Mouse (Mus musculus) common myeloid progenitor, adult 5-6 weeks (primary cell): ENCODE data around the gene Olfr1226. TPM values are rescaled to one million over a fixed set of nuclear protein-coding genes. Genes with fewer than 3 reads are reported as not detected.
"Not testable (repeated sequence)": the region's sequence is repeated elsewhere in the genome, so short reads cannot be mapped to it uniquely, and the experiment has no call there.

Source experiments
- ATAC-seq: replicated peaks from 2 replicates; pipeline ENCODE4 v1.8.0; 2016; ENCODE audit warnings: low read depth, mild to moderate bottlenecking, moderate TSS enrichment, inconsistent platforms; ENCODE audit not compliant: poor library complexity, severe bottlenecking
- total RNA-seq: library from RNA; stranded (forward); fragments of 200-1000, 187-1606 nt; gene quantifications from 2 replicates; pipeline ENCODE4 v1.2.3, GENCODE M21; 2017

Olfr1226 gene
- not detected in 2 replicates for total RNA-seq

- no peak for ATAC-seq
Observed at GRCm38 (mm10) chr2:89199948-89200347, at the start of gene Olfr1226. Olfr1226 (minus strand) TSS chr2:89200048.

- ATAC-seq = peak; percentile 42; the same call in 1 of the 2 replicates
Observed at GRCm38 (mm10) chr2:89196325-89196982, 3.4 kb downstream of the Olfr1226 start.

GRCm38 (mm10) chr2:89174569-89174968, 25.3 kb downstream of the Olfr1226 start, which contains the start of gene Olfr1225:
Olfr1225 (minus strand) TSS chr2:89174669.
- no peak for ATAC-seq

- ATAC-seq = not testable (repeated sequence)
Observed at GRCm38 (mm10) chr2:89164711-89165110, 35.1 kb downstream of the Olfr1226 start.

- ATAC-seq = not testable (repeated sequence)
Observed at GRCm38 (mm10) chr2:89163991-89164390, 35.9 kb downstream of the Olfr1226 start, which contains the start of gene Olfr1224-ps1. Olfr1224-ps1 (minus strand) TSS chr2:89164091.

GRCm38 (mm10) chr2:89151460-89151859, 48.4 kb downstream of the Olfr1226 start, which contains the start of gene Olfr1223:
Olfr1223 (minus strand) TSS chr2:89151560.
- no peak for ATAC-seq

Other genes with a start within 250 kb of the Olfr1226 start
- gene Olfr1212, start 246.1 kb downstream of the Olfr1226 start, total RNA-seq = not detected in 2 replicates
- gene Gm13762, start 219.8 kb downstream of the Olfr1226 start, total RNA-seq = not detected in 2 replicates
- not detected in 2 replicates for gene Olfr1214, start 207.4 kb downstream of the Olfr1226 start, total RNA-seq
- not detected in 2 replicates for gene Olfr1215, start 193.1 kb downstream of the Olfr1226 start, total RNA-seq
- not detected in 2 replicates for gene Olfr1216, start 181.7 kb downstream of the Olfr1226 start, total RNA-seq
- gene Olfr1217, start 168.0 kb downstream of the Olfr1226 start, total RNA-seq = not detected in 2 replicates
- gene Olfr1218, start 138.9 kb downstream of the Olfr1226 start, total RNA-seq = not detected in 2 replicates
- gene Olfr1219, start 116.5 kb downstream of the Olfr1226 start, total RNA-seq = not detected in 2 replicates
- gene Olfr1220, start 93.2 kb downstream of the Olfr1226 start, total RNA-seq = not detected in 2 replicates
- gene Olfr1221, start 82.8 kb downstream of the Olfr1226 start, total RNA-seq = not detected in 2 replicates
- not detected in 2 replicates for gene Olfr1222, start 67.0 kb downstream of the Olfr1226 start, total RNA-seq
- not detected in 2 replicates for gene Olfr1223, start 48.5 kb downstream of the Olfr1226 start, total RNA-seq
- gene Olfr1224-ps1, start 36.0 kb downstream of the Olfr1226 start, total RNA-seq = not detected in 2 replicates
- gene Olfr1225, start 25.4 kb downstream of the Olfr1226 start, total RNA-seq = not detected in 2 replicates
- gene Olfr1228, start 54.0 kb upstream of the Olfr1226 start, total RNA-seq = not detected in 2 replicates
- gene Olfr1229, start 88.0 kb upstream of the Olfr1226 start, total RNA-seq = not detected in 2 replicates
- not detected in 2 replicates for gene Olfr1230, start 97.2 kb upstream of the Olfr1226 start, total RNA-seq
- not detected in 2 replicates for gene Olfr1231, start 107.0 kb upstream of the Olfr1226 start, total RNA-seq
- gene Olfr1232, start 129.6 kb upstream of the Olfr1226 start, total RNA-seq = not detected in 2 replicates
- gene Olfr1233, start 142.3 kb upstream of the Olfr1226 start, total RNA-seq = not detected in 2 replicates
- not detected in 2 replicates for gene Olfr1234, start 164.8 kb upstream of the Olfr1226 start, total RNA-seq
- not detected in 2 replicates for gene Olfr1238, start 209.6 kb upstream of the Olfr1226 start, total RNA-seq
- not detected in 2 replicates for gene Olfr1239, start 220.4 kb upstream of the Olfr1226 start, total RNA-seq
- gene Olfr1240, start 243.0 kb upstream of the Olfr1226 start, total RNA-seq = not detected in 2 replicates